Mouse (Mus musculus): Measurements from ENCODE around the gene Acot1.
A peak's percentile ranks its signal among the peaks of the same experiment; 100 is the strongest.
"Not testable (repeated sequence)": the region's sequence is repeated elsewhere in the genome, so short reads cannot be mapped to it uniquely, and the experiment has no call there.

The Acot1 gene

DNA sequence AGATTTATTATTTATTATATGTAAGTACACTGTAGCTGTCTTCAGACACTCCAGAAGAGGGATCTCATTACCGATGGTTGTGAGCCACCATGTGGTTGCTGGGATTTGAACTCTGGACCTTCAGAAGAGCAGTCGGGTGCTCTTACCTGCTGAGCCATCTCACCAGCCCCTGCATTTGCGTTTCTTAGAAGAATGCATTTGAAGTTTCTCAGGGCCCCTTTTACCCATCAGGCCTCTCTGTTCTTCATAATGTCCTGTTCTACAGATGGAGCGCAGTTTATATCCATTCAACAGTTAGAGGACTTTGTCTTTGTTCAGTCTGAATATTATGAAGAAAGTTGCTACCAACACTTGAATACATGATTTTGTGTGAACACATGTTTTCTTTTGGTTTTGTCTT lies 13.0 kb downstream of the Acot1 start:
- DNase-seq (ENCODE audit: low spot score), result not testable (repeated sequence)

DNA sequence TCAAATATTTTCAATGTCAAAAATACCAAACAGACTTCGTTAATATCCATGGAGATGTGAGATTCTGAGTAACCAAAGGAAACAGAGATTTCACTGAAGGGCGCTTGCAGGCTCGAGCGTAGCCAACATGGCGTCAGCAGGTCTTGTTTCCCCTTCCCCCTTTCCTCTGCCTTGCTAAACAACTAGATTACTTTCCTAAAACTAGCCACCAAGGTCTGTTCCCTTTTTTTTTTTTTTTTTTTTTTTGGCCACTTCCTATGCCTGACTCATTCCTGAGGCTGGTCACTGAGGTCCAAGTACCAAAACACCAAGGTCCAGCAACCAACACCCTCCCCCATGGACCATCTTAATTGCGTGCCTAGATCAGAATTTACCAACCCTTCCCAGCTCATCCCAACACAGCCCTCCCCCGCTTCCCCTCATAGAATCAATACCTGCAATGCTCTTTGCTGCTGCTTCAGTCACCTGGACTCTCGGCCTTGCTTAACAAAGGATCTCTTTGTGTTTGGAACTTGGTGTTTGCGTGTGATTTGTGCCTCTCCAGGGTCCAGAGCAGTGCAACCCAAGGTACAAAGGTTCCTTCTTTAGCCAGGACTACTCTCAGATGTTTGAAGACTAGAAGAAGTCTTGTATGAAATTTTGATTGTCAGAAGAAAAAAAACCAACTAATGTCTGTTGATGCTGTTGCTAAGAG lies 13.9 kb downstream of the Acot1 start:
- DNase-seq (ENCODE audit: low spot score), result no peak

DNA sequence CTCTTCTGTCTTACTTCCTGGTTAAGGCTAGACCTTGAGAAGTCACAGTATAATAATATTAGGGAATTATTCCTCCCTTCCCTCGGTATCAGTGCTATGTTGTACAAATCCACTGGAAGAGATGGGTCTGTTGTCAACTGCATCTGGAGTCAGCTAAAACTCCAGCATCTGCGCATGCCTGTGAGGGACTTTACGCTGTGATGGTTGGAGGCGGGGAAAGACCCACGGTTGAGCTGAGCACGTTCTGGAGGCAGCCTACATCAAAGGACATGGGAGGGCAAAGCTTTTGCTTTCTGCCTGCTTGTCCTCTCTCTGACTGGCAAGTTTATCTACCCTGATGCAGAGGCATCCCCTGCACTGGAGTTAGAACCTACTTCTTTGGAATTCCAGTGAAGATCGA lies 16.6 kb downstream of the Acot1 start:
- no peak for DNase-seq (ENCODE audit: low spot score)

DNA sequence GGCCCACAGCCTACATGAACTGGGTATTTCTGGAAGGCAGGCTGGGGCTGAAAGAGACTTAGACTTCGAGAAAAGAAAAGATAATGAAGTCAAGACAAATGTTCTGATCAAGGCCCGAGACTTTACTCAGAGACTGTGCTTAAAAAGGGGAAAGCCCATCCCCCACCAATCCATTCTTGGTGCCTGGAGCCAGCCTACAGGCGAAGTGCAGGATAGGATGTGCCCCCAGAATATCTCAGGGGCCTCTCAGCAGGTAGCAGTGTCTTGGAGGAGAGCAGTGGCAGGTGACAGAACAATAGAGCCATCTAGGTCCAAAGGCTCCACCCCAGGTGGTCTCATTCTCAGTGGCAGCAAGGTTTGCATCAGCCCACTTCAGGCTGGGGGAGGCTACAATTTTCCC lies 19.0 kb downstream of the Acot1 start:
- not testable (repeated sequence) for DNase-seq (ENCODE audit: low spot score)

DNA sequence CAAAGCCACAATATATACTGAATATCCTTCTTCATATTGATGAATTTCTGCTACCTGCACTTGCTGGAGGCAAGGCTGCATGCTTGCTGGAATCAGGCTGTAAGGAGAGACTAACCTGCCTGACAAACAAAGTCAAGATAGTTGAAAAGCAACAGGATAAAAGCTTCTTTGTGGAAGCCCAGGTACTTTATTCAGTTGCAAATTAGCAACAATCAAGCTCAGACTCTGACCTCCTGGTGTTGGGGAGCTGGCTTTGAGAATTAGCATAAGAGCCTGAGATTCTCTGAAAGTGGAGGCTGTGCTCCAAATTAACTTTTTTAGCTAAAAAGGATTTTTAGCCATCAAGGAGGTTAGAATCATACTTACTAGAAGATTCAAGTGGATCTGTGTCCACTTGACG lies 19.8 kb downstream of the Acot1 start:
- not testable (repeated sequence) for DNase-seq (ENCODE audit: low spot score)

DNA sequence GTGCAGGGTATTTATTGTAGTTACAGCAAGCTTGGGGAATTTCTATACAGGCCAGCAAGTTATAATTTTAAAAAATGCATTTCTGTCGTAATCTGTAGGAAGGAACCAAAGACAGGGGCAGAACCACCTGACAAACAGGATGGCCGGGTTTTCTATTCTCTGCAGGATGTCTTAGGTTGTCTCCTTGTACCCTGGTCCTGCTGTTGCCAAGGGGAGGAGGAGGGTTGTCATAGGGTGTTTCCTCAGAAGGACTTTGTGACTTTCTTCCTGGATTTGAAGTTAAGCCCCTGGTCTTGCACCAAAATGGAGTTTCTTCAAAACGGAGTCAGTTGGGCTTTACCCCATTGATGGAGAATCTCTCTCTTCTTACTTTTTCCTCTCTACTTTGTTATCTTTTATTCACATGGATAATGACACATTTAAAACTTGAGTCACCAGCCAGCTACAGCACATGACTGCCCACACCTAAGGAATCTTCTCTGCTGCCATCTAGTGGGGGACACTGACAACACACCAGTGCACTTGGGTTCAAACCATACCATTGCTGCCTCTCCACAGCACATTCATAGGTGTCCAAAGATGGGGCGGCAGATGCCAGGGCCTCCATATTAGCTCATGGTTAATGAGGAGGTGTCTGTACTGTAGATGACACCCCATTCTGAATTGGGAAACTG lies 21.5 kb downstream of the Acot1 start:
- DNase-seq (ENCODE audit: low spot score), result peak; percentile 81

DNA sequence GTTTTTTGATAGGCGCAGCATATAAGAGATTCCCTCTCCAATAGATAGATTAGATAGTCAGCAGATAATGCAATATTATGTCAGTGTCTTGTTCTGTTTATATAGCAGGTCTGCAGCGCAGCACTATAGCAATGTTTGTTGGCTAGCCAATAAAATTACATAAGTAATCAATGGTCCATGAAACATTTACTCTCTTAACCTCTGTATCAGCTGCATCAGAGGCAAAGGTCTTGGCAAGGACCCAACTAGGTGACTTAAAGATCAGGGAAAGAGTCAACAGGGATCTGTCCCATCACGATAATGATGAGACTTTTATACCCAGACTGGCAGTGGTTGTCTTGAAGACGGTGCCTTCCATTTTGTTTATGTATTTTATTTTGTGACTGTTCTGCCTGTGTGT lies 23.6 kb downstream of the Acot1 start:
- no peak for DNase-seq (ENCODE audit: low spot score)

DNA sequence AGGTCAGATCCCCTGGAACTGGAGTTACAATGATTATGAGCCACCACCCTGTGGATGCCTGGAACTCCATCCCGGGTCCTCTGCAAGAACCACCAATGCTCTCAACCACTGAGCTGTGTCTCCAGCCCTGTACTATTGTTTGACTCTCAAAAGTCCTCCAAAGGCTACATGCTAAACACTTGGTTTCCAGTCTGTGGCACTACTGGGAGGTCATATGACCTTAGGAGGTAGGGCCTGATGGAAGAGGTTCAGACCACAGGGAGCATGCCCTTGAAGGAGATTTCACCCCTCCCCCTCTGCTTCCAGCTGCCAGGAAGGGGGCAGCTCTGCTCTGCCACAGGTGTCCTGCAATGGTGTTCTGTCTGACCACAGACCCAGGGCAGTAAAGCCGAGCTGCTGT lies 24.0 kb downstream of the Acot1 start:
- not testable (repeated sequence) for DNase-seq (ENCODE audit: low spot score)

DNA sequence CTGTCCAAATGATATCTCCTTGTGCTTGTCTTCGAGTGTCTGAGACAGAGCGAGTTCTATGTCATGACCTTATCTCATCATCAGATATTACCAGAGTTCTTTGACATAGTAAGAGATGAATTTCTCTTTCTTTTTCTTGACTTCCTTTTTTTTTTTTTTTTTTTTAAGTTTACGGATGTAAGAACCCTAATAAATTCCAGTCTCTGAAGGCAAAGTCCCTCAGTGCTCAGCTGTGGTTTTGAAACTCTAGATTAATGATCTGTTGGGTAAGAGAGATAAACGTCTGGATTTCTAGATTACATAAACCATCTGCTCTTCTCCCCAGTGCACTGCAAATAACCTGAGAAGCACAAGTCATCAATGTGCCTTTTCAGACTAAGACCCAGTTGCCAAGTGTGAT lies 24.8 kb downstream of the Acot1 start:
- DNase-seq (ENCODE audit: low spot score), result no peak

DNA sequence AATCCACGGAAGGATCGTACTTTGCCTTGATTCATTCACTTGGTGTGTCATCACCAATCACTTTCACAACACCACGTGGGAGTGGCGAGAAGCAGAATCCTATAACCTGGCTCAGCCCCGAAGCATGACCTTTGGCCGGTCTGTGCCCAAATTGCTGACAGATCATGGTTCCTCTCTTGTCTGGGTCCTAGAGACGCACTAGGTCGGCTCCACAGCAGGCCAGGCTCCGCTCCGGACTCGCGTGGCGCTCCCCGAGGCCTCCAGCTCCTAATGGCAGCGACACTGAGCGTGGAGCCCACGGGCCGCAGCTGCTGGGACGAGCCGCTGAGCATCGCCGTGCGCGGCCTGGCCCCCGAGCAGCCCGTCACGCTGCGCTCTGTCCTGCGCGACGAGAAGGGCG lies 29.0 kb downstream of the Acot1 start, which contains the start of gene Acot4:
Gene Acot4 (plus strand): TSS at position 139 of the 400 bp plus-strand sequence.
- DNase-seq (ENCODE audit: low spot score), result peak; percentile 16

DNA sequence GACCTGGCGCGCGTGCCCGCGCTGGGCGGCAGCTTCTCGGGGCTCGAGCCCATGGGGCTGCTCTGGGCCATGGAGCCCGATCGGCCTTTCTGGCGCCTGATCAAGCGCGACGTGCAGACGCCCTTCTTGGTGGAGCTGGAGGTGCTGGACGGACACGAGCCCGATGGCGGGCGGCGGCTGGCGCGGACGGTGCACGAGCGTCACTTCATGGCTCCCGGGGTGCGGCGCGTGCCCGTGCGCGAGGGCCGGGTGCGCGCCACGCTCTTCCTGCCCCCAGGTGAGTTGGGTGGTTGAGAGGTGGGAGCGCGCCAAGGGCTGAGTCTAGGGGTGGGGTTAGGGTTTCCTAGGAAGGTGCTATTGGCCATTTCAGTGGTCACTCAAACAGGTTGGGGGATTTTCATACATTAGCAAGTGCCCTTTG lies 29.4 kb downstream of the Acot1 start, which contains the start of gene Gm49366:
Gene Gm49366 (plus strand): TSS at position 245 of the 421 bp plus-strand sequence.
- DNase-seq (ENCODE audit: low spot score), result peak; percentile 12

DNA sequence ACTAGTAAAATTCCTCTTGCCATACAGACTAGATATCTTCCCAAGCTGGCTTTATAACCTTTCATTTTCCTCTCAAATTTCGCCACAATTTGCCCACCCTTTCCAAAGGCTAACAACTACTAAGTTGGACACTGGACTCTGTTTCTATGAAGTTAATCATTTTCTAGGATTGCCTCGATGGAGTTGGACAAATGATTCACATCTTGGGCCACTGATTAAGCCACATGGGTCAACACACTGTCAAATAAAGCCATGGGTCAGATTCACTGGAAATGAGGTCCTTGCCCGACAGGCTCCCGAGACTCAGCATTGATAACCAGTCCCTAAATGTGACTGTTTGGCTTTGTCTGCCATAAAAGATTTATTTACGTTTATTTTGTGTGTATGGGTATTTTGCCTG lies 33.0 kb downstream of the Acot1 start:
- no peak for DNase-seq (ENCODE audit: low spot score)

DNA sequence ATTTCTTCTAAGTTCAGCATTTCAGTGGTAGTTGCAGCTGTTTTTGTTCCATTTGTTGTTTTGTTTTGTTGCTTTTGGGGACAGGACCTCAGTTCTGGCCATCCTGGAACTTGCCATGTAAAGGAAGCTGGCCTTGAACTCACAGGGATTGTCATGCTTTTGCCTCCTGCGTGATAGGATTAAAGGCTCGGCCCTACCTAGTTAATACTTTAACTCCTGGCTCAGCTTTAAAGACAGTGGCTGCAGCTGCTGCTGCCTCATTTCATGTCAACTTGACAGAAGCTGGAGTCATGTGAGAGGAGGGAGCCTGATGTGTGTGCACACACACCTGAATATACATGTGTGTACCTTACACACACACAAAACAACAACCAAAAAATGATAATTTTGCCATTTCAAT lies 34.8 kb downstream of the Acot1 start:
- no peak for DNase-seq (ENCODE audit: low spot score)

DNA sequence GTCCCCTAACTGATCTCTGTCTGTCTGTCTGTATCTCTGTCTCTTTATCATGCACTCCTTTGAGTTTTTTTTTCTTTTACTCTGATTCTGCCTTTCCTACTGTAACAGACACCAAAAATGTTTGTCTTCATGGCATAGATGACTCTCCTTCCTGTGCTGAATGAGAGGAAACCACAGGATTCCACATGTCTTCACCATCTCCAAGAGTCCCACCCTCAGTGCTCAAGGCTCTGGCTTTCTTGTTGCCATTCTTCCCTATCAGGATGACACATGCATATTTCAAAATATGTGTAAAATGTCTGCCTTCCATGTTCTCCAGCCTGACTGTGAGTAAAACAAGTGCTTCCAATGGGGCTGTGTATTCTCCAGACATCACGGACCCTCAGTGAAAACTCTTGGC lies 37.6 kb downstream of the Acot1 start:
- DNase-seq (ENCODE audit: low spot score), result no peak

DNA sequence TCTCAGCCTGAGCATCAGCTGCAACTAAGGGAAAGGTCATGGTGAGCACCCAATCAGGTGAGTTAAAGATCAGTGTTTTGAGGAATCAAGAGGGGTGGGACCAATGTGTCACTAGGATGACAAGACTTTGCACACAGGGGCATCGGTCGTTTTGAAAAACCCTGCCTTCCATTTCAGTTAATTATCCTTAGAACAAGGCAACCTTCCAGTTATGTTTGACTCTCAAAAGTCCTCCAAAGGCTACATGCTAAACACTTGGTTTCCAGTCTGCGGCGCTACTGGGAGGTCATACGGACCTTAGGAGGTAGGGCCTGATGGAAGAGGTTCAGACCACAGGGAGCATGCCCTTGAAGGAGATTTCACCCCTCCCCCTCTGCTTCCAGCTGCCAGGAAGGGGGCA lies 41.5 kb downstream of the Acot1 start:
- not testable (repeated sequence) for DNase-seq (ENCODE audit: low spot score)

DNA sequence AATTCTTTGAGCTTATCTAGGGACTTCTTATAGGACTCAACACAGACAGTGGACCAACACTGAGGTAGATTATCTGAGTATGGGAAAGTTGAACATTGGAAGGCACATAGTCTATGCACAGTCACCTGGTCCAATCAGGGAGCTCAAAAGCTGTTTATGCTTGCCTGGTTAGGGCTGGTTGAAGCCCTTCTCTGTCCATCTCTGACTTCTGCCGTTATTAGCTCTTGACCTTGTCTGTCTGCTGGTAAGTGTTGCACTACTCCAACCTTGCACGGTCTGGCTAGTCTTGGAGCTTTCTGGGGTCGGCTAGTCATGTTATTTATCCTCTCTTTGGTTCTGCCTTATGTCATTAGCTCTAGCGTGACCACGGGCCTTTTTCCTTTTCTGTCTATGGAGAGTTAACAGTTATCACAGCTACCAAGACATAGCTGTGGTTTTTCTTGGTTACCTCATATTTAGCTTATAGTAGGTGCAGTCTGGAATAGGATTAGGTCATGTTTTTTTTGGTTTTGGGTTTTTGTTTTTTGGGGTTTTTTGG lies 42.7 kb downstream of the Acot1 start, which contains the start of gene Acot3:
Gene Acot3 (plus strand): TSS at position 208 of the 538 bp plus-strand sequence.
- no peak for DNase-seq (ENCODE audit: low spot score)

DNA sequence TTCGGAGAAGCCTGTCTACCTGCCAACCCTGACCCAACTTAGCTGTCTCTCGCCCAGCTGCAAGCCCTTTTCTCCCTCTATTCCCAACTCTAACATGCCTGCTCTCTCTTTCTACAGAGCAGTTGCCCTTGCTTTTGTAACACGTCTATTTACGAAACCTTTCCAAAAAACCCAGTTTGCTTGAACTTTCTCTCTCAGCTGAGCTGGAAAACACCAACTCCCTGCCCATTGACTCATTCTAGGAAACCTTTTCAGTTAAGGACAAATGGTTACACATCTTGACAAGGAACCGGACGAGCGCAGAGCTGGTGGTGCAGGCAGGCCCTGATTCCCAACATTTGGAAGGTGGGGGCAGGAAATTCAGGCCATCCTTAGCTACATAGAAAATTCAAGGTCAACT lies 43.3 kb downstream of the Acot1 start:
- DNase-seq (ENCODE audit: low spot score), result no peak

DNA sequence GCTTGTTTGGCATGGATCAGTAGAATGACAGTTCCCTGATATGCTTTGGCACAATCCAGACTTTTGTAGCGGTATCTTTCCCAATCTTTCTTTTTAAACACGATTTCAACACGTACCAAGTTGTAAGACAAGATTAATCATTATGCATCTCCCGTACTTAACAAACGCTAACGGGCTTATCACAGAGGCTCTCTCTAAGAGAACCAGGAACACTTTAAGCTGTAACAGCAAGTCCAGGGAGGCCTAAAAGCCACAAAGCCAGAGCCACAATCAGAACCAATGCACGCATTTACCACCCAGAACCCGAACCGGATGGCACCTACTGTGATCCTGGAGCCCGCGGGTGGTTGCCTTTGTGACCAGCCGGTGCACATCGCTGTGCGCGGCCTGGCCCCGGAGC lies 43.9 kb downstream of the Acot1 start:
- DNase-seq (ENCODE audit: low spot score), result no peak

DNA sequence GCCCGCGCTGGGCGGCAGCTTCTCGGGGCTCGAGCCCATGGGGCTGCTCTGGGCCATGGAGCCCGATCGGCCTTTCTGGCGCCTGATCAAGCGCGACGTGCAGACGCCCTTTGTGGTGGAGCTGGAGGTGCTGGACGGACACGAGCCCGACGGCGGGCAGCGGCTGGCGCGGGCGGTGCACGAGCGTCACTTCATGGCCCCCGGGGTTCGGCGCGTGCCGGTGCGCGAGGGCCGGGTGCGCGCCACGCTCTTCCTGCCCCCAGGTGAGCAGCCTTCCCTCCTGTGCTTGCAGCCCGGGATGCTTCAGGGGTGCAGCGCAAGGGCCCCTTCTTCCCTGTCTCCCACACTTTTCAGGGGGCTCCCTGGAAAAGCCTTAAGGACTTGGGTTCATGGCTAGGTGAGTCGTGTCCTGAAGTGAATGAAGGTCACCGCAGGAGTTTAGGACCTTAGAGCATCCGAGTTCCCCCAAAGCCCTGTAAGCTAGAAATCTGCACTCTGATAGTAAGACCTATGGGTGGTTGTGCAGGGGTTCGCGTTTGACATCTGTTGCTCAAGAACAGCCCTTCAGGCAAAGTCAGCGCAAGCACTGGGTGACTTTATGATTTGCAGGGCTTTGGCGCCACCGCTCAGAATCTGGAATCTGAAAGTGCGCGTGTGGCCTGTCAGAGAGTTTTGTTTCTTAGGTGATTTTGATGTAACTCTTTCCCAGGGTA lies 44.5 kb downstream of the Acot1 start:
- DNase-seq (ENCODE audit: low spot score), result no peak

DNA sequence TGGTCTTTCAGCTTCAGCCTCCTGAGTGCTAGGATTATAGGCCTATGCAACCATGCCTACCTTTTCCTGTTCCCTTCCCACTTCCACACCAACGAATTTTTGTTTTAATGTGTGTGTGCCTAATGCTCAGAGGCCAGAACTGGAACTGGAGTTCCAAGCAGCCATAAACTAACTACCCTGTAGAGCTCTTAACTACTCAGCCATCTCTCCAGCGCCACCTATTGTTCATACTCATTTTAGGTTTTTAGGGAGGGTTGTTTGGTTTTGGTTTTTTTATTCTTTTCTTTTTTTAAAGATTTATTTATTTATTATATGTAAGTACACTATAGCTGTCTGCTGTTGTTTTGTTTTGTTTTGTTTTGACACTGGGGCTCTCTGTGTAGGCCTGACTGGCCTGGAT lies 51.7 kb downstream of the Acot1 start:
- DNase-seq (ENCODE audit: low spot score), result no peak

DNA sequence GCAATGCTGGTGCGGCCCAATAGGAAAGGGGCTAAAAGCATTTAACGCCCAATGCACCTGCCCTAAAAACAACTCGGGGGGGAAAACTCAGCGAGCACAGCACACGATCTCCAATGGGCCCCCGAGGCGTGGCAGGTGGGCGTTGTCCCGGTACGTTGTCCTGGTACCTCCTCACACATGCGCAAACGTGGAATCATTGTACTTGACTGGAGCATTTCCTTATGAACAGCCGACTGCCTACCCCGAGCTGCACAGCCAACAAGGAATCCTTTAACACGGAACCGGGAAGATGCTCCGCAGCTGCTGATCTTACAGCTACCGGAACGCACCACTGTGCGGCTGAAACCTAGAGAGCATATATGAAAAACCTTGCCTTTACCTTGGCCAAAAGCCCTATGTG lies 53.0 kb downstream of the Acot1 start:
- no peak for DNase-seq (ENCODE audit: low spot score)

DNA sequence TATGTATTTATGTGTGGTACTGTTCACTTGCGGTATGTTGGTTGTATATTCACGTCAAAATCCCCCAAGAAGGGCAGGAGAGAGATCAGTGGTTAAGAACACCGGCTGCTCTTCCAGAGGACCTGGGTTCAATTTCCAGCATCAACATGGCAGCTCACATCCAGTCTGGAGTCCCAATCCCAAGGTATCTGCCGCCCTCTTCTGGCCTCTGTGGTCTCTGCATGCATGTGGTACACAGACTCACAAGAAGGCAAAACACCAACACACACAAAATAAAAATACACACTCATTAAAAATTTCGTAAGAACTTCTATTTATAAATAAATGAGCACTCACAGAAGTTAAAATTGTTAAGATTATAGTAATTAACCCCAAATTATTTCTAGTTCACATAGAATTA lies 53.9 kb downstream of the Acot1 start:
- DNase-seq (ENCODE audit: low spot score), result no peak

DNA sequence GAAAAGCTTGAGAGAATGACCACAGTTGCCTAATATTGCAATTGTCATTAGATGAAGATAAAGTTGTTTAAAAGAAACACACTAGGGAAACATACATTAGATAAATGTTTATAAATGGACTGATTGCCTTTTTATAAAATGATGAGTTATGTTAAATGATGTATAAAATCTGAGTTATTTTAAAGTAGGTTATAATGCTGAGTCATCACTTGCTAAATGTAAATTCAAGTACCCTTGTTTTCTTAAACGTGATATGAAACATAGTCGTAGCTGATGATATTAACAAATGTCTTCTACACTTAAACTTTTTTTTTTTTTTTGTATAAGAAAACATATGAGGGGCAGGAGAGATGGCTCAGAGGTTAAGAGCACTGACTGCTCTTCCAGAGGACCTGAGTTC lies 54.5 kb downstream of the Acot1 start:
- DNase-seq (ENCODE audit: low spot score), result no peak
